Mouse (Mus musculus): Measurements from ENCODE around the gene Zfp316.
A peak's percentile ranks its signal among the peaks of the same experiment; 100 is the strongest.

Gene Zfp316

GRCm38 (mm10) chr5:143279247-143279646 is 9.4 kb upstream of the Zfp316 start:
- no peak for DNase-seq (ENCODE audit: low spot score)

- DNase-seq (ENCODE audit: low spot score): no peak
These were observed 5.9 kb upstream of the Zfp316 start for GRCm38 (mm10) chr5:143275761-143276160.

- DNase-seq (ENCODE audit: low spot score): no peak
These were observed 2.9 kb upstream of the Zfp316 start for GRCm38 (mm10) chr5:143272540-143273330.

- DNase-seq (ENCODE audit: low spot score): no peak
These were observed 2.3 kb upstream of the Zfp316 start for GRCm38 (mm10) chr5:143272108-143272507.

GRCm38 (mm10) chr5:143271642-143272041 is 1.8 kb upstream of the Zfp316 start:
- no peak for DNase-seq (ENCODE audit: low spot score)

GRCm38 (mm10) chr5:143270151-143270519 is 313 bp upstream of the Zfp316 start:
- DNase-seq (ENCODE audit: low spot score): no peak

- DNase-seq (ENCODE audit: low spot score): no peak
These were observed 848 bp downstream of the Zfp316 start for GRCm38 (mm10) chr5:143268985-143269362.

- no peak for DNase-seq (ENCODE audit: low spot score)
These were observed 3.0 kb downstream of the Zfp316 start for GRCm38 (mm10) chr5:143266794-143267193.

GRCm38 (mm10) chr5:143265409-143265808 is 4.4 kb downstream of the Zfp316 start:
- DNase-seq (ENCODE audit: low spot score): no peak

GRCm38 (mm10) chr5:143264689-143265088 is 5.1 kb downstream of the Zfp316 start:
- no peak for DNase-seq (ENCODE audit: low spot score)

GRCm38 (mm10) chr5:143261636-143262035 is 8.2 kb downstream of the Zfp316 start:
- DNase-seq (ENCODE audit: low spot score): no peak

GRCm38 (mm10) chr5:143255802-143256201 is 14.0 kb downstream of the Zfp316 start:
- no peak for DNase-seq (ENCODE audit: low spot score)

GRCm38 (mm10) chr5:143255131-143255519 is 14.7 kb downstream of the Zfp316 start:
- no peak for DNase-seq (ENCODE audit: low spot score)

- DNase-seq (ENCODE audit: low spot score): no peak
These were observed 15.2 kb downstream of the Zfp316 start for GRCm38 (mm10) chr5:143254487-143255130.

- DNase-seq (ENCODE audit: low spot score): no peak
These were observed 15.8 kb downstream of the Zfp316 start for GRCm38 (mm10) chr5:143253881-143254486.

GRCm38 (mm10) chr5:143253186-143253880 is 16.5 kb downstream of the Zfp316 start:
- DNase-seq (ENCODE audit: low spot score): no peak

- no peak for DNase-seq (ENCODE audit: low spot score)
These were observed 17.0 kb downstream of the Zfp316 start for GRCm38 (mm10) chr5:143252791-143253185.

- DNase-seq (ENCODE audit: low spot score): no peak
These were observed 17.8 kb downstream of the Zfp316 start for GRCm38 (mm10) chr5:143252039-143252438.

GRCm38 (mm10) chr5:143244926-143245325 is 24.9 kb downstream of the Zfp316 start:
- no peak for DNase-seq (ENCODE audit: low spot score)

- no peak for DNase-seq (ENCODE audit: low spot score)
These were observed 33.8 kb downstream of the Zfp316 start for GRCm38 (mm10) chr5:143236036-143236435.

GRCm38 (mm10) chr5:143235028-143235693 is 34.7 kb downstream of the Zfp316 start, which contains the start of gene Zfp12:
TSS of gene Zfp12 (plus strand) at chr5:143235163.
- DNase-seq (ENCODE audit: low spot score): peak; percentile 93

GRCm38 (mm10) chr5:143226790-143227189 is 43.0 kb downstream of the Zfp316 start, which contains the start of gene Spdye4a:
TSS of gene Spdye4a (minus strand) at chr5:143226890.
- DNase-seq (ENCODE audit: low spot score): no peak

Measured in yolk sac, embryonic 10.5 days (tissue).